Mouse (Mus musculus) activated CD4-positive, CD25-positive, alpha-beta regulatory T cell, adult 4 months (primary cell): ENCODE measurements around the gene H2-DMb1. TPM values are rescaled to one million over a fixed set of nuclear protein-coding genes. Genes with fewer than 3 reads are reported as not detected.

Source experiments
- polyA plus RNA-seq, 2 experiments: library from polyadenylated mRNA; unstranded; fragments of 100-300 nt; shearing (Covaris generic); gene quantifications; one replicate each; pipeline ENCODE4 v1.2.1; 2017

The H2-DMb1 gene
- polyA plus RNA-seq, 2 experiments from 2014 or later = 1.9 to 3.7 TPM

Other genes with a start within 250 kb of the H2-DMb1 start
- 10 to 100 TPM in 1 of 2 experiments, 1 to 10 TPM in 1; 6.5 to 15.4 TPM for gene Platr17, start 247.9 kb upstream of the H2-DMb1 start, polyA plus RNA-seq
- 100 to 1,000 TPM in 1 of 2 experiments, 10 to 100 TPM in 1; 97.4 to 149 TPM for gene Daxx, start 243.7 kb upstream of the H2-DMb1 start, polyA plus RNA-seq
- 100 to 1,000 TPM; 299 to 436 TPM for gene Tapbp, start 237.2 kb upstream of the H2-DMb1 start, polyA plus RNA-seq
- gene Zbtb22, start 237.2 kb upstream of the H2-DMb1 start, polyA plus RNA-seq = 1 to 10 TPM; 4.1 to 4.7 TPM
- 10 to 100 TPM; 26.5 to 34.3 TPM for gene Rgl2, start 223.5 kb upstream of the H2-DMb1 start, polyA plus RNA-seq
- gene Pfdn6, start 212.7 kb upstream of the H2-DMb1 start, polyA plus RNA-seq = 100 to 1,000 TPM; 113 to 146 TPM
- gene Wdr46, start 212.4 kb upstream of the H2-DMb1 start, polyA plus RNA-seq = 10 to 100 TPM; 11.8 to 16.6 TPM
- 10 to 100 TPM; 18.7 to 19.0 TPM for gene B3galt4, start 201.6 kb upstream of the H2-DMb1 start, polyA plus RNA-seq
- gene Vps52, start 197.3 kb upstream of the H2-DMb1 start, polyA plus RNA-seq = 10 to 100 TPM; 25.1 to 28.2 TPM
- 1,000 to 10,000 TPM; 6,680 to 7,218 TPM for gene Rps18, start 197.1 kb upstream of the H2-DMb1 start, polyA plus RNA-seq
- 1,000 to 10,000 TPM; 4,668 to 6,585 TPM for gene H2-K1, start 152.7 kb upstream of the H2-DMb1 start, polyA plus RNA-seq
- 1 to 10 TPM; 2.2 to 3.4 TPM for gene Ring1, start 128.4 kb upstream of the H2-DMb1 start, polyA plus RNA-seq
- gene H2-Ke6, start 125.0 kb upstream of the H2-DMb1 start, polyA plus RNA-seq = 10 to 100 TPM; 29.3 to 35.2 TPM
- gene Slc39a7, start 121.4 kb upstream of the H2-DMb1 start, polyA plus RNA-seq = 10 to 100 TPM; 34.6 to 49.4 TPM
- gene Rxrb, start 121.3 kb upstream of the H2-DMb1 start, polyA plus RNA-seq = 1 to 10 TPM; 7.2 to 9.0 TPM
- under 1 TPM; 0.07 to 0.20 TPM for gene Col11a2, start 113.6 kb upstream of the H2-DMb1 start, polyA plus RNA-seq
- gene H2-Oa, start 60.7 kb upstream of the H2-DMb1 start, polyA plus RNA-seq = 10 to 100 TPM; 42.9 to 45.4 TPM
- gene H2-DMa, start 33.5 kb upstream of the H2-DMb1 start, polyA plus RNA-seq = 100 to 1,000 TPM; 152 to 211 TPM
- gene Brd2, start 30.4 kb upstream of the H2-DMb1 start, polyA plus RNA-seq = 100 to 1,000 TPM in 1 of 2 experiments, 10 to 100 TPM in 1; 99.8 to 116 TPM
- 10 to 100 TPM in 1 of 2 experiments, 1 to 10 TPM in 1; 4.8 to 19.7 TPM for gene H2-DMb2, start 9.8 kb upstream of the H2-DMb1 start, polyA plus RNA-seq
- 100 to 1,000 TPM; 134 to 207 TPM for gene Tap1, start 34.5 kb downstream of the H2-DMb1 start, polyA plus RNA-seq
- 100 to 1,000 TPM; 320 to 348 TPM for gene Psmb9, start 34.7 kb downstream of the H2-DMb1 start, polyA plus RNA-seq
- gene Psmb8, start 44.6 kb downstream of the H2-DMb1 start, polyA plus RNA-seq = 1,000 to 10,000 TPM in 1 of 2 experiments, 100 to 1,000 TPM in 1; 892 to 1,228 TPM
- 100 to 1,000 TPM in 1 of 2 experiments, 10 to 100 TPM in 1; 68.0 to 148 TPM for gene Tap2, start 50.5 kb downstream of the H2-DMb1 start, polyA plus RNA-seq
- 10 to 100 TPM; 57.3 to 70.9 TPM for gene H2-Ob, start 85.8 kb downstream of the H2-DMb1 start, polyA plus RNA-seq
- 10 to 100 TPM in 1 of 2 experiments, 1 to 10 TPM in 1; 3.7 to 69.9 TPM for gene H2-Ab1, start 104.6 kb downstream of the H2-DMb1 start, polyA plus RNA-seq
- gene H2-Aa, start 134.8 kb downstream of the H2-DMb1 start, polyA plus RNA-seq = 10 to 100 TPM in 1 of 2 experiments, 1 to 10 TPM in 1; 4.0 to 79.3 TPM
- gene H2-Eb1, start 152.8 kb downstream of the H2-DMb1 start, polyA plus RNA-seq = 10 to 100 TPM in 1 of 2 experiments, 1 to 10 TPM in 1; 5.2 to 64.7 TPM
- gene H2-Eb2, start 172.6 kb downstream of the H2-DMb1 start, polyA plus RNA-seq = under 1 TPM; 0.13 to 0.36 TPM
- gene Btnl2, start 201.8 kb downstream of the H2-DMb1 start, polyA plus RNA-seq = under 1 TPM; 0.17 to 0.42 TPM
- not detected for gene Btnl1, start 224.1 kb downstream of the H2-DMb1 start, polyA plus RNA-seq
- gene BC051142, start 245.7 kb downstream of the H2-DMb1 start, polyA plus RNA-seq = 1 to 10 TPM in 1 of 2 experiments, not detected in 1; 2.3 TPM